Mouse (Mus musculus) myocyte (in vitro differentiated cells): ENCODE data around the gene Dnajc28. TPM values are rescaled to one million over a fixed set of nuclear protein-coding genes. Genes with fewer than 3 reads are reported as not detected.

Source experiments
- H3K27me3 ChIP-seq: one replicate; pipeline ENCODE4 v1.6.1; 2011; ENCODE audit not compliant: control insufficient read depth, insufficient read depth, insufficient read length
- H3K36me3 ChIP-seq: one replicate; pipeline ENCODE4 v1.6.1; 2011; ENCODE audit not compliant: control insufficient read depth, insufficient read depth
- H3K4me2 ChIP-seq: one replicate; pipeline ENCODE4 v1.6.1; 2011; ENCODE audit warnings: low read depth, control low read depth
- H3K4me3 ChIP-seq: one replicate; pipeline ENCODE4 v1.5.1; 2011; ENCODE audit warnings: mild to moderate bottlenecking, control low read depth, moderate library complexity
- H3K79me2 ChIP-seq: one replicate; pipeline ENCODE4 v1.6.1; 2011; ENCODE audit not compliant: control insufficient read depth, insufficient read depth
- H3ac ChIP-seq: one replicate; pipeline ENCODE4 v1.6.1; 2011; ENCODE audit not compliant: control insufficient read depth, insufficient read length
- CEBPB ChIP-seq: IDR thresholded peaks from 2 replicates; pipeline ENCODE4 v1.6.1; 2011; ENCODE audit warnings: mild to moderate bottlenecking, moderate library complexity; ENCODE audit not compliant: poor library complexity, insufficient read depth, severe bottlenecking
- E2F4 ChIP-seq: IDR thresholded peaks from one replicate; pipeline ENCODE4 v1.6.1; 2011; ENCODE audit warnings: mild to moderate bottlenecking, control low read depth, moderate library complexity; ENCODE audit not compliant: insufficient read depth
- MAX ChIP-seq: IDR thresholded peaks from one replicate; pipeline ENCODE4 v1.6.1; 2011; ENCODE audit warnings: low read depth, mild to moderate bottlenecking, control low read depth
- MYOD1 ChIP-seq, 3 experiments: IDR thresholded peaks; one replicate each; pipeline ENCODE4 v1.6.1; 2011; ENCODE audit warnings: control low read depth in 2 of 3, low read depth in 2 of 3, mild to moderate bottlenecking in 2 of 3, moderate library complexity in 1 of 3; ENCODE audit not compliant: insufficient read length in 2 of 3, control insufficient read depth in 1 of 3
- MYOG ChIP-seq, 3 experiments: IDR thresholded peaks; one replicate each; pipeline ENCODE4 v1.6.1; 2011; ENCODE audit warnings: control low read depth in 2 of 3, low read depth in 2 of 3, mild to moderate bottlenecking in 2 of 3; ENCODE audit not compliant: insufficient read length in 2 of 3, control insufficient read depth in 1 of 3, insufficient read depth in 1 of 3
- POLR2A ChIP-seq: IDR thresholded peaks from one replicate; pipeline ENCODE4 v1.6.1; 2011; ENCODE audit warnings: low read depth, mild to moderate bottlenecking, control low read depth, moderate library complexity; ENCODE audit not compliant: insufficient read length
- POLR2AphosphoS2 ChIP-seq: IDR thresholded peaks from one replicate; pipeline ENCODE4 v1.6.1; 2011; ENCODE audit warnings: low read depth, control low read depth; ENCODE audit not compliant: insufficient read length
- REST ChIP-seq: IDR thresholded peaks from one replicate; pipeline ENCODE4 v1.6.1; 2011; ENCODE audit warnings: mild to moderate bottlenecking, control low read depth, moderate library complexity; ENCODE audit not compliant: insufficient read depth, insufficient read length
- SRF ChIP-seq: IDR thresholded peaks from one replicate; pipeline ENCODE4 v1.6.1; 2011; ENCODE audit warnings: low read depth; ENCODE audit not compliant: control insufficient read depth, insufficient read length
- TCF12 ChIP-seq: IDR thresholded peaks from one replicate; pipeline ENCODE4 v1.6.1; 2011; ENCODE audit warnings: mild to moderate bottlenecking, control low read depth; ENCODE audit not compliant: poor library complexity, insufficient read depth, severe bottlenecking
- TCF3 ChIP-seq: IDR thresholded peaks from one replicate; pipeline ENCODE4 v1.6.1; 2011; ENCODE audit warnings: low read depth, control low read depth; ENCODE audit not compliant: insufficient read length
- USF1 ChIP-seq: IDR thresholded peaks from one replicate; pipeline ENCODE4 v1.6.1; 2011; ENCODE audit warnings: low read depth, mild to moderate bottlenecking, control low read depth, moderate library complexity
- polyA plus RNA-seq: library from polyadenylated mRNA; unstranded; fragments of >200 nt; fragmentation: generic; extraction: Trizol; gene quantifications from one replicate; pipeline ENCODE4 v1.2.1, GENCODE M21; 2012; ENCODE audit warnings: missing spikeins

The Dnajc28 gene
- polyA plus RNA-seq, 1 experiment, result 0.80 TPM

- no peak overlapping the region for H3ac ChIP-seq
- no peaks in the 10 kb centered on the region for H3K79me2 ChIP-seq
- H3K4me3 ChIP-seq, result no peak overlapping the region
- H3K4me2 ChIP-seq, result no peak overlapping the region
- H3K36me3 ChIP-seq, result no peaks in the 10 kb centered on the region
- TF ChIP-seq MAX, result no peak
- TF ChIP-seq TCF3, result no peak
- no peak for TF ChIP-seq POLR2A
- TF ChIP-seq E2F4, result no peak
- no peak for TF ChIP-seq SRF
- no peak for TF ChIP-seq REST
- TF ChIP-seq MYOD1 (IDR thresholded peaks at IDR 0.05; ENCODE audit: control insufficient read depth in 1 of 3, insufficient read length in 2 of 3, low read depth in 2 of 3), result no peak
- no peak for TF ChIP-seq USF1
- peaks cover 4% of the 10 kb centered on the region for H3K27me3 ChIP-seq
Observed at GRCm38 (mm10) chr16:91614552-91614951, 4.3 kb downstream of the Dnajc28 start.

DNA sequence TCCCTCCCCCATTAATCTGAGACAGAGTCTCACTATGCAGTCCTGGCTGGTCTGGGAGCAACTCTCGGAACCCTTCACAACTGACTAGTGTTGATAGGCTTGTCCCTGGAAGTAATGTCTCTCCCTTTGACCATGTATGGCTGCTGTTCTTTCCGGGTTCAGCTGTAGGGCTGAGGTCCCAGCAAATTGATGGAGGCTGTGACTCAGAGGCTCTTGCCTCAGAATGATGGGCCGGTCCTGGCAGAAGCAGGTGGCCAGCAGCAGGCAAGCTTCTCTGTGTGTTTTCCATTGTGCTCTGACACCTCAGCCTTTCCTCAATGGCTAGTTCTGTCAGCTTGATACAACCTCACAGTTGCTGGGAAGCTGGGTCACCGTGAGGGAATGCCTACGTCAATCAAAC is 6.3 kb downstream of the Dnajc28 start:
- TF ChIP-seq MYOG (IDR thresholded peaks at IDR 0.05; ENCODE audit: control insufficient read depth in 1 of 3, insufficient read depth in 1 of 3, insufficient read length in 2 of 3, low read depth in 2 of 3) (no peak), E2F4 (no peak), MYOD1 (IDR thresholded peaks at IDR 0.05; ENCODE audit: control insufficient read depth in 1 of 3, insufficient read length in 2 of 3, low read depth in 2 of 3) (peak in 1 of 3 experiments; percentile 8), TCF3 (no peak), REST (no peak), SRF (peak; percentile 79), POLR2AphosphoS2 (no peak)
- H3ac ChIP-seq, result no peak overlapping the region
- H3K36me3 ChIP-seq, result no peaks in the 10 kb centered on the region
- peaks cover 4% of the 10 kb centered on the region for H3K27me3 ChIP-seq
- no peaks in the 10 kb centered on the region for H3K79me2 ChIP-seq
- H3K4me3 ChIP-seq, result no peak overlapping the region
- no peak overlapping the region for H3K4me2 ChIP-seq

DNA sequence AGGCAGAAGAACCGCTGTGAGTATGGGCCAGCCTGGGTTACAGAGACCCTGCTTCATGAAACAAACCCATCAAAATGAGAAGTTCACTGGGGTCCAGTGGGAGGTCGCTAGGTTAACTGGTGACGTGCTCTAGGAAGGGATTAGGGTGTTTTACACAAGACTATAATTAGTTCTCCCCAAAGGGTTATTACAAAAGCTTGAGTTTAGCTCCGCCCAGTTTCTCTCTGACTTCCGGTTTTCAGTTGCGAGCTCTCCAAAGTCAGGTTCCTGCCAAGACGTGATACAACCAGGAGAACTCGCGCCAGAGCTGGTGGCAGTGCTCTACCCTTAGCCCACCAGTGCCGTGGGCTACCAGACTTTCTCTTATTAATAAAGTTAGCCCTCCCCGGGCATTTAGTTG is 7.6 kb downstream of the Dnajc28 start:
- H3K79me2 ChIP-seq, result no peaks in the 10 kb centered on the region
- no peak overlapping the region for H3ac ChIP-seq
- H3K4me3 ChIP-seq, result no peak overlapping the region
- no peak overlapping the region for H3K4me2 ChIP-seq
- H3K27me3 ChIP-seq, result no peaks in the 10 kb centered on the region
- no peaks in the 10 kb centered on the region for H3K36me3 ChIP-seq
- no peak for TF ChIP-seq MYOD1 (IDR thresholded peaks at IDR 0.05; ENCODE audit: control insufficient read depth in 1 of 3, insufficient read length in 2 of 3, low read depth in 2 of 3)
- no peak for TF ChIP-seq TCF12

DNA sequence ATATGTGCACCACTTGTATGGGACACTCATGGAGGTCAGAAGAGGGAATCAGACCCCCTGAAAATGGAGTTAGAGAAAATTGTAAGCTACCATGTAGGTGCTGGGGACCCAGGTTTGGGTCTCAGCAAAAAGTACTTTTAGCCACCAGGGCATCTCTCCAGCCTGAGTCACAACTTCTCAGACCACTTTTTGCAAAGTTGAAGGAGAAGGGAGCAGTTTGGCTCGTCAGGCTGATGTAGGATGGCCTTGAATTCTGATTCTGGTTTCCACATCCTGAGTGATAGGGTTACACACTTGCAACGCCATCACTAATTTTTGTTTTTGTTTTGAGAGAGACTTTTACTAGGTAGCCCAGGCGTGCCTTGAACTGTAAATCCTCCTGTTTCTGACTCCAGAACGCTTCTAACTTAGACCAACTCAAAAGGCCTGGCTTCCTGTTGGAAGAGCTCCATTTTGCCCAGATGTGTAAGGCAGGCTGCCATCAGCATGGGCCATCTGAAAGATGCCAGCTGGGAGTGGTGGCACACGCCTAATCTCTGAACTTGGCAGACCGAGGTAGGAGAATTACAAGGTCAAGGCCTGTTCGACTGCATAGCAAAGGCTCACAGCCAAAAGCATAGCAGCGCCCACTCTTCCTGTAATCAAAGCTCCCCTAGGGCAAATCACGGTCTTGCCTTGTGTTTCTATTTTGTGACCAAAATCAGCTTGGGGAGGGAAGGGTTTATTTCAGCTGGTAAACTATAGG is 9.2 kb downstream of the Dnajc28 start:
- no peak overlapping the region for H3ac ChIP-seq
- H3K4me3 ChIP-seq, result no peak overlapping the region
- H3K79me2 ChIP-seq, result no peaks in the 10 kb centered on the region
- TF ChIP-seq USF1 (no peak), E2F4 (no peak), CEBPB (no peak), TCF3 (no peak), SRF (no peak), MYOD1 (IDR thresholded peaks at IDR 0.05; ENCODE audit: control insufficient read depth in 1 of 3, insufficient read length in 2 of 3, low read depth in 2 of 3) (no peak), REST (no peak), POLR2AphosphoS2 (no peak), TCF12 (no peak), MAX (no peak), MYOG (IDR thresholded peaks at IDR 0.05; ENCODE audit: control insufficient read depth in 1 of 3, insufficient read depth in 1 of 3, insufficient read length in 2 of 3, low read depth in 2 of 3) (no peak), POLR2A (no peak)
- H3K36me3 ChIP-seq, result no peaks in the 10 kb centered on the region
- H3K27me3 ChIP-seq, result no peaks in the 10 kb centered on the region
- peak overlapping the region; percentile 16 for H3K4me2 ChIP-seq

- Histone ChIP-seq H3ac (no peak overlapping the region), H3K36me3 (no peaks in the 10 kb centered on the region), H3K79me2 (no peaks in the 10 kb centered on the region), H3K4me3 (no peak overlapping the region), H3K27me3 (no peaks in the 10 kb centered on the region), H3K4me2 (no peak overlapping the region)
- peak in 2 of 3 experiments; percentile 59 to 95 for TF ChIP-seq MYOD1 (IDR thresholded peaks at IDR 0.05; ENCODE audit: control insufficient read depth in 1 of 3, insufficient read length in 2 of 3, low read depth in 2 of 3)
- TF ChIP-seq E2F4, result no peak
- TF ChIP-seq POLR2AphosphoS2, result no peak
- no peak for TF ChIP-seq MAX
Observed at GRCm38 (mm10) chr16:91606958-91607357, 11.9 kb downstream of the Dnajc28 start.
